Mouse (Mus musculus): ENCODE data around the gene Hoxc6.
A peak's percentile ranks its signal among the peaks of the same experiment; 100 is the strongest.

Hoxc6 gene

DNA sequence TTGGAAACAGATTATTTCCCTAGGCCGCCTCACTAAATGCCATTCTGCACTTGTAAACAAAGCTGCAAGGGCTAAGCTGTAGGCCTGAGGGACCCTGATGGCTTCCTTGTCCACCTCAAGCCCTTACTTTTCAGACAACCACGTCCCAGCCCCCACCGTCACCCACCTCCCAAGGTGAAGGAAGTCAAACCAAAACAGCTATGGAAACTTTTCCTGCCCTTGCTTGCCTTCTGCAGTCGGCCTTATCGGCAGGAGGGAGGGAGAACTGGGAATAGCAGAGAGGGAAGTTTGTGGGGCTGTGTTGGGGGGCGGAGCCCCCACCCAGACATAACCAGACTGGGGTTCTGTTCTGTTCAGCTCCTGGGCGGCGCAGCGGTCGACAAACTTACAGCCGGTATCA is 5.9 kb upstream of the Hoxc6 start:
- no peak for DNase-seq

DNA sequence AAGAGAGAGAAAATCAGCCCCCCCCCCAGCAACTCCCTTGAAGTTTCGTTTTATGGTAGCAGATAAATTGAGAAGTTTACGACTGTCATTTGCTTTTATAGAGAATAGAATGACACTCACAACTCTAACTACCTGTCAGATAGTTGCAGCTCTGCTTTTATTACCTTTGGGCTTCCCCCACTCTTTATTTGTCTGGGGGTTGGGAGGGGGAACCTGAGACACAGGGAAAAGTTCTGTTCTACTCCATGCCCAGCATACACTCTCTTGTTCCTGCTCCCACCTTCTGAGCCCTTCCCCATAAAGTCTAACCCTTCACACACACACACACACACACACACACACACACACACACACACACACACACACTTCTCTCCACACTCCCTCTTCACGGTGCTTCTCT is 5.2 kb upstream of the Hoxc6 start:
- no peak for DNase-seq

DNA sequence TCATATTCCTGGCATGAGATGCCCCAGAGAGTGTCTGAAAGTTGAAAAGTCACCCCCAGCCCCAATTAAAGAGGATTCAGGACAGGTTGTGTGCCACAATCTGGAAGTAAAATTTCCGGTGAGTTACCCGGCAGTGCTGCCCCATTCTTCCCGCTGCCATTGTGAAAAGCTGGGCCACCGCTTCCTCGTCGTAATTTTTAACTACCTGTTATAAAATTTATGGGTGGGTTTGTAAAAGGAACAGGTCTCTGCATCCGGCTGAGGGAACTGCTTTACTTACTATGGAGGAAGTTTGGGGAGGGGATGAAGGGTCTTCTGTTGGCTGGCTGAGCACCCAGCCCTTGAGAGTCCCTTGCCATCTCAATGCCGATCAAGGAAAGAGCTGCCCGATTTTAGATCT is 1.5 kb upstream of the Hoxc6 start:
- DNase-seq: no peak

DNA sequence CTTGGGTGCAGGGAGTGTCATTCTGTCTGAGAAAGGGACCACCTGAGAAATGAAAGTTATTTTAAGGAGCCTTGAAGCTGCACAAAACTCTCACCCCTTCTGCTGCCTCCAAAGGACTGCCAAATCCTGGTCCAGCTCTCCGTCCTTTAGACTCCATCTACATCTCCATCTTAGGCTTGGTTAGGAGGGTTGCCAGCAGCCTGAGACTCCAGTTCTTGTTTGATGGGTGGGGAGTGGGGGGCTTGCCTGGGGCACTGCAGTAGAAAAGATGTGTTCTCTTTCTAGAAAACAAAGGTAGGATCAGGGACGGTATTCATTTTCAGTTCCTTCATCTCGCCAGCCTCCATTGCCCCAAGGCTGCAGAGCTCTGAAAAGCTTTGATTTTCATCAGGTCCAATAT is 626 bp upstream of the Hoxc6 start:
- DNase-seq: no peak

- no peak for DNase-seq
Observed at GRCm38 (mm10) chr15:102998608-102999182, 638 bp downstream of the Hoxc6 start.

DNA sequence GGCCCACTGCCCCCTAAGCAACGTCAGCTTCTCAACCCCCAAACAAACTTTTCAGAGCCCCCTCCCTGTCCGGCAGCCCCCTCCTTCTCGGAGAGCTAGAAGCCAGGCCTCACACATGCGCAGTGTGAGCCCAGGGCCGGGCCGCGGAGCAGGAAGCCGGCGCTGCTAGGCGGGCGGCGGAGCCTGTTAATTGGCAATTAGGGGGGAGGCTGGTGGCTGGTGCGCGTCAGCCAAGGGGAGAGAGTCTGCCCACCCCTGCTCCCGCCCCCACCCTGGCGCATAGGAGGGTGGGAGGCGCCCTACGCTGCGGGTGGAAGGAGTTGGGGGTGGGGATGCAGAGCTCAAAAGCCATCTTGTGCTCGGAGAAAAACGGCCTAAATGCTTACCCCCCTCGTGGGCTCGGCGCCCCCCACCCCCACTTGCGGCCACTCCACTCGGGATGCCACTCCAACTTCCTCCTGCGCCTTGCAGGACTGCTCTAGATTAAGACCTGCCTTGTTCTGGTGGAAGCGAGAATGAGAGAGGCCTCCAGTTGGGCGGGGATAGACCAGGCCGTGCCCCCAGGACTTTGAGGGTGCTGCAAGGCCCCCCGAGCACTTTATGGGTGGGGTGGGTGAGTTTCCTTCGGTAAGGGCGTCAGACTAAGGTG is 1.2 kb downstream of the Hoxc6 start:
- DNase-seq: no peak

- no peak for DNase-seq
Observed at GRCm38 (mm10) chr15:102999955-103000354, 1.9 kb downstream of the Hoxc6 start.

GRCm38 (mm10) chr15:103000501-103000901 is 2.4 kb downstream of the Hoxc6 start:
- no peak for DNase-seq

DNA sequence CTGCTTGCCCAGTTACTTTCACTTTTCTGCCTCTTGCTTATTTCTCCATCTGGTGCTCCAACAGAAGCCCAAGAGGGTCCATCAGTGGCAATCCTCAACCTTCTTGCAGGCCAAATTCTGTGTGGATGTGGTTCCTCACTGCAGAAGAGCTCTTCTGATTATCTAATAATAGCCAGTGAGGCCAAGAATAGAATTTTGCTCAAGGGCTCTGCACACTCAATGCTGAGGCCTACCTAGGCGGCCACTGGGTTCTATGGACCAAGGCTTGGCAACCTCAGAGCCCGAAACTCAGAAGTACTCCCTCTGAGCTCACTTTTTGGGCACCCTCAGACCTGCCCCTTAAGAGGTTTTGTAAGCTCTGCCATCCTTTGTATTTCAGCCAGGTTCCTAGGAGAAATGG is 3.3 kb downstream of the Hoxc6 start:
- no peak for DNase-seq

DNA sequence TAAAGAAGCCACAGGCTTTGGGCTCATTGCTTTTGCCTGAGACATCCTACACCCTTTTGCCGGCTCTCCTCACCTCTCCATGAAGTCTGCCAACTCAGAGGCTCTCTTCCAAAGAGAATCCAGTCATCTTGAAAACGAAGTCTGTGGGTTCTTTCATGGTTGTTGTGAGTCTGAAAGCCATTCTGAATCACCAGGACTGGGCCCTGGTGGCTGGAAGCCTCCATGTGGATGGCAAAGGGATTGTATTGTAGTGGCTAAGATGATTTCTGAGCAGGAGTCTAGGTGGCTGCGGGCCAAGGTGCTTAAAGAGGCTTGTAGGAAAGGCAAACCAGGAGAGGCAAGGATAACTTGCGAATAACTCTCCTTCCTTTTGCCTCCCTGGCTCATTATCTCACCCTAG is 4.1 kb downstream of the Hoxc6 start:
- DNase-seq: no peak

DNA sequence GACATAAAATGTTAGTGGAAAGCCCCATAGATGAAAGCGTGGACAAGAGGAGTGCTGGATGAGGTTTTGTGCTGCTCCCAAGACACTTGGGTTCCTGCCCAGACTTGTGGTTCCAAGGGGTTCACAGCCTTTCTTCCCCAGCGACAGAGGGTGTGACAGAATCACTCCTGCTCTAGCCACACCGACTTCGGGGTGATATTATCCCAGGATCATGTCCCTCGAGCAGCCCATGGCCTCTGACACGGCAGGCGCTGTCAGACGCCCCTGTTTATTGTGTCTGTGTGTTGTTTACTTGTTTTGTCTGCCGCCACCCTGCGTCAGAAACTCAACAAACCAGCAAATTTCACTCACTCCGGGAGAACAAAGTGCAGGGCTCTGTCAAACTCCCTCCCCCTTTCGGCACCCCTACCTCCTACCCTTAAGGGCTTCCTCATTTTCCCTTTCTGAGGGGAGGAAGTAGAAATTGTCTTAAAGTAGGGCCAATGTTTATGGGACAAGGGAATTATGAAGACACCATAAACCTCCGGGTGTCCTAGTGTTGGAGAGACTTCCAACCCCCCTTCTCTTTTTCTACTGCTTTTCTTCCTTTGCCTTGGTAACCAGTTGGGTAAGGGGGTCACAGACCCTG is 4.9 kb downstream of the Hoxc6 start:
- DNase-seq: no peak

DNA sequence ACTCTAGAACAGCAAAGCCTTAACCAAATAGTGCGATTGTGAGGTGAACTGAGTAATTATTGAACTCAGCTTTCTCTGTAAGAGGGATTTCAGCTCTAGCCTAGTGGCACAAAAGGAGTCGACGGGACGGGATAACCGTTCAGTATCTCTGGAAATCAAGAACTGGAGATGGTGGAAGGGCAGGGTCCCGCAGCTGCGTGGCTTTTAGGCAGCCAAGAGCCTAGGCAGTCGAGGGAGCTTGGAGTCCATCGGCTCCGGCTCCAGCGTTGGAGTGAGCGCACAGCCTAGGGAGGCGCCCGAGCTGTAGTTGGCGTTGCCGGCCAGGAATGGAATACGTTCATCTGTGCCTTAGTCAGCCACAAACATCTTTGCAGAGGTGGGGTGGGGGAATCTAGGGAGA is 7.3 kb downstream of the Hoxc6 start:
- no peak for DNase-seq

DNA sequence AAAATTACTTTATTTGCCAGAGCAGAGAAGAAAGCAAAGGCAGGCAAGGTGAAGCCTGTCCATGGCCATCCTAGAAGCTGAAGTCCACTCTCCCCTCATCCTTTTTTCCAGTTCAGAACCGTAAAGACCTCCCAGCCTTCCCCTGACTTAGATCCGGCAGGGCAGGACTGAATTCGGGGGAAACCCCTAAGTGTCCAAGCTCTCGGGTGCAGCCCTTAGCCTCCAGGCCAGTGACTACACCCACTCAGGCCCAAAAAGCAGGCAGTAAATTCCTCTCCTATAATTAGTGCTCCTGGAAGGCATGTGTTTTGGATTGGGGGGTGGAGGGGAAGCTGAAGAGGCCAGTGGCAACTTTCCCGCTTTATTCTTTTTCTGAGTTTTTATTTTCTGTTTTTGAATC is 7.7 kb downstream of the Hoxc6 start:
- no peak for DNase-seq

- no peak for DNase-seq
Observed at GRCm38 (mm10) chr15:103006326-103006725, 8.3 kb downstream of the Hoxc6 start.

DNA sequence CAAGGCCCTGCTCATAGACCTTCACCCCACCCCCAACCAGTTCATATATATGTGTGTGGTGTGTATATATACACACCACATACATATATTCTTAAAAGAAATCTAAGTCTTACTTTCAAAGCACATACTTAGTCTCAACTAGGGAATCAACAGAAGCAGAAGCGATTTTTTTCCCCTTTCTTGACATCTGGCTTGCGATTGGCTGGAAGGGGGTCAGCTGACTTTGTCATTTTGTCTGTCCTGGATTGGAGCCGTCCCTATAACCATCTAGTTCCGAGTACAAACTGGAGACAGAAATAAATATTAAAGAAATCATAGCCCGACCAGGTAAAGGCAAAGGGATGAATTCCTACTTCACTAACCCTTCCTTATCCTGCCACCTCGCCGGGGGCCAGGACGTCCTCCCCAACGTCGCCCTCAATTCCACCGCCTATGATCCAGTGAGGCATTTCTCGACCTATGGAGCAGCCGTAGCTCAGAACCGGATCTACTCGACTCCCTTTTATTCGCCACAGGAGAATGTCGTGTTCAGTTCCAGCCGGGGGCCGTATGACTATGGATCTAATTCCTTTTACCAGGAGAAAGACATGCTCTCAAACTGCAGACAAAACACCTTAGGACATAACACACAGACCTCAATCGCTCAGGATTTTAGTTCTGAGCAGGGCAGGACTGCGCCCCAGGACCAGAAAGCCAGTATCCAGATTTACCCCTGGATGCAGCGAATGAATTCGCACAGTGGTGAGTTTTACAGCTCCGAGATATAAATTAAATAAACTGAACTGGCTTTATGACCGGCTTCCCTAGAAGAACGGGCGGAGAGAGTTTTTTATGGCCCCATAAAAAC is 11.4 kb downstream of the Hoxc6 start:
- no peak for DNase-seq

DNA sequence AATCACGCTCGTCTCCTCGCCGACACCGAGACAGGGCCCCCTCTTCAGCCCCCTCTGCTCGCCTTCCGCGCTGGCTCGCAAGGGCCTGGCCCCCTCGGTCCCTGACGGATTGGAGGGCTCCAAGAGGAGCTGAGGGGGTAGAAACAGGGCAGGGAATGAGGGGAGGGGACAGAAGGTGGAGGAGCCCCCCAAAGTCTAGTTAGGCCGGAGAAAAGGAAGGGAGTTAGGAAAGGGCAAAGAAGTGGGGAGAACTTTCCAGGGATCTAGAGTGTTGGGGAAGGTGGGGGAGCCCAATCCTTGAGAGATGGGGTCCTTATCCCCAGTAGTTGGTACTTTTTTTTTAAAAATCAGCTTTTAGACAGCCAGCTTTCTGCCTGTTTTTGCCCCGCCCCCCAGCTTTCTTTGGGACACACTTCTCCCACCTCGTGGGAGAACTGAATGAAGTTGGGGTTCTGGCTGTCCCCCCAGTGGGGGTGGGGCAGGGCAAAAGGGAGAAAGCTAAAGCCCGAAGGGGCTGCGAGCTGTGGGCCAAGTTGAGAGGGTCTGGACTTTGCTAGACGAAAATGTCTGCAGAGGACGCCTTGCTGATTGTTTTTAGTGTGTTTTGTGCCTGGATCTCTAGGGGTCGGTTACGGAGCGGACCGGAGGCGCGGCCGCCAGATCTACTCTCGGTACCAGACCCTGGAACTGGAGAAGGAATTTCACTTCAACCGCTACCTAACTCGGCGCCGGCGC is 12.2 kb downstream of the Hoxc6 start:
- no peak for DNase-seq

DNA sequence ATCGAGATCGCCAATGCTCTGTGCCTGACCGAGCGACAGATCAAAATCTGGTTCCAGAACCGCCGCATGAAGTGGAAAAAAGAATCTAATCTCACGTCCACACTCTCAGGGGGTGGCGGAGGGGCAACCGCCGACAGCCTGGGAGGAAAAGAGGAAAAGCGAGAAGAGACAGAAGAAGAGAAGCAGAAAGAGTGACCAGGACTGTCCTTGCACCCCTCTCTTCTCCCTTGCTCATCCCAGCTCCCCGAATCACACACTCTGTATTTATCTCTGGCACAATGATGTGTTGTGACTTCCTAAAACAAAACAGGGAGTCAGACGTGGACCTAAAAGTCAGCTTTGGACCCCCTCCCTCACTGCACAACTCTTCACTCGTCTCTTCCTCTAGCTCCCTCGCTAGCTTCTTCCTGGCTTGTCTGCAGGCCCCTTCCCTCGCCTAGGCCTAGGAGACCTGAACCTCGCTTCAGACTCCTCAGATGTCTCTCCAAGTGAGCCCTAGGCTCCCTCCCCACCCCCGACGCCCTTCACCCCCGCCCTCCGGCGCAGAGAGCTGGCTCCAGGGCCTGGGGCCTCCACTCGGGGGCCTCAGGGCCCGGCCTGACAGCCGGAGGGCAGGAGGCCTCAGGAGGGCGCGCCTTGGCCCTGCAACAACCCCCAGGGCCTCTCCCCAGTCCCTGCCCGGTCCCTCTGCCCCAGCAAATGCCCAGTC is 12.9 kb downstream of the Hoxc6 start:
- no peak for DNase-seq

DNA sequence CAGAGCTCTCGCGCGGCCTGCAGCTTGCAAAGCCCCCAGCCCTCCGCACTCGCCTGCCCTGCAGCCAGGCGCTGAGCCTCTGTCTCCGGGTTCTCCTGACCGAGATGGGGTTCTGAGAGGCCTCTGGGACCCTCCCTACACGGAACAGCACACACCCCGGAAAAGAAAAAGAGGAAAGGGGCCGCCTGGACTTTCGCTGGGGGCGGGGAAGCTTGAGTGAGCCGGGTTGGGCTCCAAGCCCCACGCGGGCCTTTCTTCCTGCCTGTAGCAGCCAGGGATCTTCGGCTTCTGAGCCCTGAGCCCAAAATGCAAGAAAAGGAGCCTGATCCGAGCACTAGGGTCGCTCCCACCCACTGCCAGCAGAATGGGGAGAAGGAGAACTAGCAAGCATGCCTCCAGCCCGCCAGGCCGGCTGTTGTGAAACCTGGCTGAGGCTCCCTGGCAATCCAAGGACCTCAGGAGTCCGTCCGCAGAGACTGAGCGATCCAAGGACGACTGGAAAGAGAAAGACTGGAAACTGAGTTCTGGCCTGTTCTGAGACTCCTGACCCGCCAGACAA is 13.9 kb downstream of the Hoxc6 start:
- DNase-seq: no peak

GRCm38 (mm10) chr15:103013238-103013984 is 15.4 kb downstream of the Hoxc6 start:
- peak; percentile 70 for DNase-seq

GRCm38 (mm10) chr15:103014166-103015008 is 16.3 kb downstream of the Hoxc6 start:
- no peak for DNase-seq

Data from right cerebral cortex, postnatal 4 days (tissue).